ENCODE assay signal across 16 mouse cellular contexts in genomic region chr11:8586374-8586773, GRCm38 (mm10).
"Had no signal": no experiment of that assay in that cellular context is flagged by ENCODE, and none has a peak within 500 bp of the region (broad histone marks: within the 10 kb centered on the region; RNA-seq: fewer than 3 reads in every experiment).

No protein-coding gene starts in this region.

- DNase-seq: kidney, adult 2 months; kidney, postnatal 25 days; layer of hippocampus, adult 9-11 months; liver; lung, adult 2 months; lung, postnatal 14 days; midbrain, embryonic 14.5 days; thymus, adult 18-20 months; thymus, postnatal 36 days had no signal

- H3K4me2 ChIP-seq: limb, embryonic 13.5 days; liver, embryonic 12.5 days; liver, embryonic 15.5 days had no signal

- H3K36me3 ChIP-seq: liver, embryonic 12.5 days; liver, embryonic 15.5 days; midbrain, embryonic 10.5 days had no signal

- H3K9ac ChIP-seq: limb, embryonic 13.5 days; liver, embryonic 12.5 days; liver, embryonic 15.5 days had no signal

- H3K4me3 ChIP-seq: layer of hippocampus, adult 2 months; limb, embryonic 13.5 days; liver, embryonic 12.5 days; liver, embryonic 15.5 days; megakaryocyte, embryonic 14.5 days; midbrain, embryonic 10.5 days had no signal

- H3K9me3 ChIP-seq: limb, embryonic 13.5 days; liver, embryonic 12.5 days; liver, embryonic 15.5 days; megakaryocyte, embryonic 14.5 days; midbrain, embryonic 10.5 days had no signal

- H3K27ac ChIP-seq: kidney, postnatal 0 days; layer of hippocampus, adult 2 months; limb, embryonic 13.5 days; liver, embryonic 12.5 days; liver, embryonic 15.5 days; midbrain, embryonic 10.5 days had no signal

- H3K27me3 ChIP-seq: limb, embryonic 13.5 days; liver, embryonic 12.5 days; liver, embryonic 15.5 days; megakaryocyte, embryonic 14.5 days had no signal

- ATAC-seq: liver, embryonic 12.5 days had no signal
